Mouse (Mus musculus) ES-E14 (cell line): ENCODE results near the gene Psapl1.

ENCODE experiments used
- CHD2 ChIP-seq: IDR thresholded peaks from 2 replicates; pipeline ENCODE4 v1.6.1; 2014; ENCODE audit warnings: mild to moderate bottlenecking, low read depth, low read length, inconsistent platforms
- HCFC1 ChIP-seq: IDR thresholded peaks from 2 replicates; pipeline ENCODE4 v1.6.1; 2012; ENCODE audit warnings: low read length, inconsistent platforms, borderline replicate concordance; ENCODE audit not compliant: insufficient read depth
- MAFK ChIP-seq: IDR thresholded peaks from 2 replicates; pipeline ENCODE4 v1.6.1; 2014; ENCODE audit warnings: mild to moderate bottlenecking, low read depth, low read length, inconsistent platforms; ENCODE audit not compliant: insufficient read depth
- ZNF384 ChIP-seq: IDR thresholded peaks from 2 replicates; pipeline ENCODE4 v1.6.1; 2012; ENCODE audit warnings: low read depth, low read length, inconsistent platforms

- TF ChIP-seq HCFC1 (no peak), ZNF384 (no peak), MAFK (no peak), CHD2 (no peak)
These were observed 9.5 kb downstream of the Psapl1 start for GRCm38 (mm10) chr5:36213310-36213709.
